Mouse (Mus musculus): Measurements from ENCODE around the gene Camkmt.

Gene Camkmt

DNA sequence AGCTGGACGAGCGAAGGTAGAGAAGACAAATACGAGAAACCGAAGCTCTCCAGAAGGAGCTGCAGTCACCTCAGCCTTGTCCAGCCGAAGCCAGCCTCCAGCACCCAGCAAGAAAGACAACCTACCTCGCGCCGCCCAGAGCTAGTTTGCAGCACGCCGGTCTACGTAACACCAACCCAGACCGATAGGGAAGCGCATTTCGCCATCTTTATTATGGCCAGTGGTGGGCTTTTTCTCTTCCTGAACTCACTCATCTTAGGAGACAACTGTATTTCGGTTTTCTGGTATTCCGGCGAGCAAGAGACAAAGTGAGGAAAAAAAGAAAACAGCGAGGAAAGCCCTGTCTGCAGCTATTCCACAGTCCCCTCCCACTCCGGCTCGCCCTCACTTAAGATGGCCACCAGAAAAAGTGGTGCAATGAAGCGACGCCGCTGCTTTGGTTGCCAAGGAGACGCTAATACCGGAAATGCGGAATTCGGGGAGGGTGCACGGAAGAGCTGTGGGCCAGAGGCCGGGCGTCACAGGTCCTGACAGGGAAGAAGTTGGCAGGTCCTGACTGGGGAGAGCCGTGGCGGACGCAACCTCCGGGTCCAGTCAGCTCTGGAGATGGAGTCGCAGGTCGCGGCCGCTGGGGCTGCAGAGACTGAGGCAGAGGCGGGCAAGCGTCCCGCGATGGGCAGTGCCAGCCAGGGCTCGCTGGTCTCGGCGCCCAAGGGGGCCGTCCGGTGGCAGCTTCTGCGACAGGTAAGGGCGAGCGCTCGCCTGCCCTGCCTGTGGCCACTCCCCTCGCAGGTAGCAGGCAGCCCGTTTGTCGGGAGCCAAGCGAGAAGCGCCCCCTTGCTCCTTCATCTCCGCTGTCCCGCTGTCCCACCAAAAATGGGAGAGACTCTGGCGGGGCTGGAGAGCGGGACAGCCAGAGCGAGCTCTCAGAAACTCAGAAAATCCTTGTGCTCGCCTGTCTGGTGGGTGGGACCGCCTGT lies at the start of gene Camkmt, which contains the start of gene Prepl:
Camkmt (plus strand) TSS at position 433 of the 980 bp plus-strand sequence.
Prepl (minus strand) TSS at position 122 of the 980 bp plus-strand sequence.
- peak; percentile 94 for DNase-seq (ENCODE audit: extremely low read depth, insufficient read length, low spot score)

DNA sequence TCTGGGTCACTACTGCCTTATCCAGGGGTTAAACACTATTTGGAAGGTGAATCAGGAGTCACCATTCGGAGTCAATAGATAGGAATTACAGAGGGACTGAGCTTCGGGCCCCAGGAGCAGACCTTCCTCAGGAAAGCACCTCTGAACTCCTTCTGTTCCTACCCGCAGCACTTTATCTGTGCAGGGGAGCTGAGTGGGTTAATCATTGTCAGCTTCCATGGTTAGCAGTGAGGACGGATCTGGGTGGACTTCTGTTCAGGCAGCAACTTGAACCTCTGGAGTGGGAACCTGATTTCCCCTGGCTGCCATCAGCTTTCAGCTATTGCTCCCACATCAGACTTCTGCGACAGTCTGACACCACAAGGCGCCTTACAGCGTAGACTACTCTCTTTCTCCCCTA lies 49.4 kb upstream of the Camkmt start:
- no peak for DNase-seq (ENCODE audit: extremely low read depth, insufficient read length, low spot score)

DNA sequence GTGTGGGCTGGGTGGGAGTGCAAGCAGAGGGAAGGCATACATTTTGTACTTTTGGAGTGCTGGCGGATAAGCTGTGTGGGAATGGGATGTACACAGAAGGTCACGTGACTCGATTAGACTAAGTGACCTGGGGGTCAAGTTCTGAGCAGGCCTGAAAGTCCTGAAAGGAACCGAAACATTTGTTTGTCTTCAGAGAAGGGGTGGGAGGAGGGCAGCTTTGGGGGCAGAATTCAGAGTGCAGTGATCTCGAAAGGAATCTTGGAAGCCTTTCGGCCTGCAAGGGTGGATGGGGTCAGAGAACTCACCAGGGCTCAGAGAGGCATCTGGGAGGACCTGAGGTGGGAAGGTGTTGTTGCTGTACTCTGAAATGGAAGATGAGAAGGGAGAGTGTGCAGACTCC lies 47.9 kb upstream of the Camkmt start:
- DNase-seq (ENCODE audit: extremely low read depth, insufficient read length, low spot score), result no peak

DNA sequence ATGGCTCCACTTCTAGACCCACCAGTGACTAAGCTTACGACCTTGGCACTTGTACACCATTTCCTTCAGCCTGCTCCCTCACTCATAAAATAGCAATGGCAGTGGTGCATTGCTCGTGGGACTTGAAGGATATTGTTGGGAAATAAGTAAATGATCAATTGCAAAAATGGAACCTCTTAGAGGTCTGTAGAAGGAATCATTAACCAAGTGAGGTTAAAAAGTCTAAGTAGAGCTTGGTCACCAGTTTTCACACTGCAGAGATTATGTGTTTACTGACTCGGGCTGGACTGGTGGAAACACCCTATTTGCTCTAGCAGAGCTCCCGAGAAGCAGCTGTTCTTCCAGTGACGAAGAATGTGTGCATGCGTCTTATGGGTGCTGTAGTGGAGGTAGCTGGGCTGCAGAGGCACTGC lies 46.9 kb upstream of the Camkmt start:
- no peak for DNase-seq (ENCODE audit: extremely low read depth, insufficient read length, low spot score)

DNA sequence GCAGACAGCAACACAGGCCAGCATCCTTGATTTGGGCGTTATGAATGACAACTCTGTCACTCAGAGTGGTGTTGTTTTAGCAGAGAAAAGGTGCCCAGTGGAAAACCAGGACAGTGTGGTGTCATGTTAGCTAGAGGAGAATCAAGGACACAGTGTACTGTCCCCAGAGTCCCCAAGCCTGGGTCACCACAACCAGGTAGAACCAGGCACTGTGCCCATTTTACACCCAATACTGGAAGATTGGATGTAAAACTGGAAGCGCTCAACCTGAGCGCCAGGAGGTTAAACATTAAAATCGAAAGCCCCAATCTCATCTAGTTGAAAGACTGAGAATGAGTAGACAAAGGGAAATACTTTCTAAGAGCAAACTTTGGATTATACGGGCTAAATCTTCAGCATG lies 45.9 kb upstream of the Camkmt start:
- no peak for DNase-seq (ENCODE audit: extremely low read depth, insufficient read length, low spot score)

DNA sequence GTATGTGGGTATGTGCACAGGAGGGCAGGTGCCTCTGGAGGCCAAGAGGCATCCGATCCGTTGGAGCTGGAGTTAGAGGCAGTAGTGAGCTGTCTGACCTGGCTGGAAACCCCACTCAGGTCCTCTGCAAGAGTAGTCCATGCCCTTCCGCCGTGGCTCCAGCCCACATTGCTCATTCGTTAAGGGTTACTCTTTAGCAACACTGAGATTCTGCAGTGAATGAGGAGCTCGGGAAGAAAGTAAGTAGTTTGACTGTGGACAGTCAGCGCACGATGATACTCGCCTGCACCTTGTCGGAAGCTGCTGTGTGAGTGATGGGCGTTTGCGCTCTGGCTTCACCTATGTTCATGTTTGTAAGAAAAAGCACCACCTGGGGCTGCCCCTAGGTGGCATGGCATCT lies 45.2 kb upstream of the Camkmt start:
- DNase-seq (ENCODE audit: extremely low read depth, insufficient read length, low spot score), result no peak

DNA sequence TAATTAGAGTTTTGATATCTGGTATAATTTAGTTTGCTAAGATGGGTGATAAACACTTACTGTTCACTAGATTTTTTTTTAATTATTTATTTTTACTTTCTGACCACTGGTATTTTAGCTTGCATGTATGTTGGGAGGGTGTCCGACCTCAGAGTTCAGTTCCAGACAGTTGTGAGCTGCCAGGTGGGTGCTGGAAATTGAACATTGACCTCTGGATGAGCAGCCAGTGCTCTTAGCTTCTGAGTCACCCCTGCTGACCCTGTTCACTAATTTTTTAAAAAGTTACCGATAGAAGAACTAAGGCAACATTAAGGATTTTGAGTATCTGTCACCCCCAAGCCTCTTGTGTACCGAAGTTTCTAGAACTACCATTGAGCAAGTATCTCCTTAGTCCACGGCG lies 42.0 kb upstream of the Camkmt start:
- no peak for DNase-seq (ENCODE audit: extremely low read depth, insufficient read length, low spot score)

DNA sequence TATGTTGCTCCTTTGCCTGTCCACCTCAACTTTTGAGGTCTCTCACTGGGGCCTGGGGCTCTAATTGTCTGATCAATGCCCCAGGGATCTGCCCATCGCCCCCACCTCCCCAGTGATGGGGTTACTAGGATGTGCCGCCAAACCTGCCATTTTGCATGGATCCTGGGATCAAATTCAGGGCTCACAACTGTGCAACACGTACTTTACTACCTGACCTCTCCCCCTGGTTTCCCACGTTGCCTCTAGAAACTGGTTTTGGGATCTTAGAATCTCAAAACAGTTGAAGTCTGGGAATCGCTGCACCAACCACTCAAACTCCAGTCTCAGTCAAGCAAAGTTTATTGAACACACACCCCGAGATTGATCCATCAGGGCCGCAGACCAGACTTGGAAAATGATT lies 32.1 kb upstream of the Camkmt start:
- no peak for DNase-seq (ENCODE audit: extremely low read depth, insufficient read length, low spot score)

DNA sequence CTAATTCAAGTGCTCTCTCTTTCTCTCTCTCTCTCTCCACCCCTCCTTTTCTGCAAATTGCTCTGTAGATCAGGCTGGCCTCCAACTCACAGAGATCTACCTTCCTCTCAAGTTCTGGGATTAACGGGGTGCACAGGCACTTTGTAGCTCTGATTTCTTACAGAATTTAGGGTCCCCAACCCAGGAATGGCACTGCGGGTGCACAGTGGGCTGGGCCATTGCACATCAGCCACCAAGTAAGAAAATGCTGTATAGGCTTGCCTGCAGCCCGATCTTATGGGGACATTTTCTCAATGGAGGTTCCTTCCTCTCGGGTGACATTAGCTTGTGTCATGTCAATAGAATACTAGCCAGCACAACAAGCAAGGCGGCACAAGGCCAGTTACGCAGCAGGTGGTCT lies 31.2 kb upstream of the Camkmt start:
- DNase-seq (ENCODE audit: extremely low read depth, insufficient read length, low spot score), result no peak

DNA sequence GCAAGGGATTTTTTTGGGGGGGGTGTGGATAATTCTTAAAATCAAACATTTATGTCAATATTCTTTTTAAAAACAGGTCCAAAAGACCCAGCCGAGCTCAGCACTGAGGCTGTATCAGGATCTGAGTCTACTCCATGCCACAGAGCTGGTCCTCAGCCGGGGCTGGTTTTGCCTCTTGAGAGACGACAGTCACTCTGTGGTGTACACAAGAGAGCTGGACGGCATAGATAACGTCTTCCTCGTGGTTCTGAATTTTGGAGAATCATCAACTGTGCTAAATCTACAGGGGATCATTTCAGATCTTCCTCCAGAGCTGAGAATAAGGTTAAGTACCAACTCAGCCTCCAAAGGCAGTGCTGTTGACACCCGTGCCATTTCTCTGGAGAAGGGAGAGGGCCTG lies 26.8 kb upstream of the Camkmt start:
- DNase-seq (ENCODE audit: extremely low read depth, insufficient read length, low spot score), result no peak

DNA sequence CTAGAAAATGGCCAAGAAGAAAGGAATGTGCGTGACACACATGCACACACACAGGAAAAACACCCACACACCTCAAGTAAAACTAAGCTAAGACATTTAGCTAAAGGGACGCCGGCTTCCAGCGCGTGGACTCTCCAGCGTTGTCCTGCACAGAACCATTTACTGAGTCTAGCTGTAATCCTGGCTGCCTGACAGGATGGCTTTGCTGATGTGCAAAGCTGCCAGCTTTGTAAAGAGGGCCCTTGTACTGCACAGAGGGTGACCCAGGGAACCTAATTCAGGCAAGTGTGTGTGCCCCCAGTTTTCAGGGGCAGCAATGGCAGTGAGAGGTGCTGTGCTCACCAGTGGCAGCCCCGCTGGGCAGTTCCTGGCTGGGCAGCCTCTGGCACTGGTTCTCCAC lies 23.0 kb upstream of the Camkmt start:
- DNase-seq (ENCODE audit: extremely low read depth, insufficient read length, low spot score), result no peak

DNA sequence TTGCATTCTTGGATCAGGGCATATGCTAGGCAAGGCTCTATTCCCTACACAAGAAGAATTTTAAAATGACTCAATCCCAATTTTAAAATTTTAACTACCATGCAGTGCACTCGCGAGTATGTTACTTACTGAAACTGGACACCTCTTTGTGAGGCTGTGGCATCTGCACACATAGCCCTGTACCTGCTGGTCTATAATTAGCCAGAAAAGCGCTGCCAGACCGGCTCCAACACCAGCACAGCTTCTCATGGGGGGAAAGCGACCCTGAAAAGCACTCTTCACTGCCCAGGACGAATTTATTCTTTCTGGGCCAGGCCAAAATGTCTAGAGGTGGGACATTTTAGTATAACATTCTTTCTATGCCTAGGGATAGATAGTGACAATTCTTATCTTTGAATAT lies 19.7 kb upstream of the Camkmt start:
- no peak for DNase-seq (ENCODE audit: extremely low read depth, insufficient read length, low spot score)

DNA sequence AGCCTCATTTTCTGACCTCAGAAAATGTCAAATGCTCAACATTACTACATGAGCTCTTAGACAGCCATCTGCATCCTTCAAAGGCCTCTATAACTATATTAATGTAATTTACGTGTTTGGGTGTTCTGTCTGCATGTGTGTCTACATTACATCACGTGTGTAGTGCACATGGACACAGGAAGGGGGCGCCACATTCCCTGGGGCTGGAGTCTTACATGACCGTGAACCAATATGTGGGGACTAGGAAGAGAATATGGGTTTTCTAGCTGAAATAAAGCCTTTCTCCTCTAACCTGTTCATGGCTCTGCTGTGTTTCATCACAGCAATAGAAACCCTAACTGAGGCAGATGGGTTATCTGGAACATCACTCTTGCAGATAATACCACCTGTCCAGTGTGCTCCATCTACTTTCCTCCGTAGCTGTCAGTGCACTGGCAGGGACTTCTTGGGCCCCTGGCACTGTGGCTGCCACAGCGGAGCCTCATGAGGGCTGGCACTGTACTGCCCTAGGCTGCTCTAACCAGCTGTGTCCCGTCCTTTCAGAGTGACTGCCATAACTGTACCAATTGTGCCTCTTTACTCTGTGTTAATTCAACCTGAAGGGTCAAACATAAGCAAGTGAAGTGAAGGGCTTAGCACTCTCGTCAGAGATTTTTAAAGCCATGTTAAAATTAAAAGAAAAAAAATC lies 19.1 kb upstream of the Camkmt start:
- no peak for DNase-seq (ENCODE audit: extremely low read depth, insufficient read length, low spot score)

DNA sequence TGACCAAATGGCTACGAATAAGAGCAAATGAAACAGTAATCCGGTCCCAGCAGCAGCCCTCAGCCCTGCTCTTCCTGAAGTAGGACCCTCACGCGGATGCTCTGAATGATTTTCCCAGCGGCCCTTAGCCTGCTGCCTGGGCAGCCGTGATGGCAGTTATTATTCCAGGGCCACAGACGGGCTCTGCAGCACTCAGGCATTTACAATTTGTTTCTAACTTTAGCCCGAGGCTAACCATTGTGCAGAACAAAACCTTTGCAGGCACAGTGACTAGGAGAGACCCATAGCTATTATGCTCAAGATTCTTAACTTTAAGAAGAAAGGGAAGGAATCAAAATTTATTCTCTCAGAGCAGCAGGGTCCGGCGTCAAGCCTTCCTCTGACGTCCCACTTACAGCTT lies 18.0 kb upstream of the Camkmt start:
- DNase-seq (ENCODE audit: extremely low read depth, insufficient read length, low spot score), result no peak

DNA sequence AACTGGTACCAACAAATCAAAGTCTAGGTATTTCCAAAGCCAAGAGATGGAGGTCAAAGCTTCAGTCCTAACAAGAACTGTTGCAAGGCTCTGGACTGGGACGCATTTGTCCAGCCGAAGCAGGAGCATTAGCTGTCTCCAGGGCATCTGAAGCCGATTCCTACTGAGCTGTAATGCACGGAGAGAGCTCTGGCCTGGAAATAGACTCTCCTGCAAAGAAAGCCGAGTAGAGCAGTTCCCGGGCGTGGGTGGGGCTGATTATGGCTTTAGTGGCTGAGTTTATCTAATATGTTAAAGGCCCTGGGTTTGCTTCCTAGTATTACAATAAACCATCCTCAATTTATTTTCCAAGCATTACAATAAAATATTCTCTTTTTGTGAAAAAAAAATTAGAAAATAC lies 17.1 kb upstream of the Camkmt start:
- DNase-seq (ENCODE audit: extremely low read depth, insufficient read length, low spot score), result no peak

DNA sequence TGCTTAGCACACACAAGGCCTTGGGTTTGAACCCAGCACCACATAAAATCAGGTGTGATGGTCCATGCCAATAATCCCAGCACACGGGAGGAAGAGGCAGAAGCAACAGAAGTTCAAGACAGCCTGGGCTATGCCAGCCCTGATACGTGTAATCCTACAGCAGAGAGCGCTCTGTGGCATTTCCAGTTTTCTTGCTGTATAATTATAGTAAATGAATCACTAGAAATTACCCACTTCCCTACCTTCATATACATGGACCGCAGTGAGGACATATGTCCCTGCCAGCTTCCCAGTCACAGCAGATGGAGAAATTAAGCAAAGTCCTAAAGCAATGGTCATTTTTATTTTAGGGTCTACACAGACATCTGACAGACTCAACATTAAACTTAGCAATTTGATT lies 16.3 kb upstream of the Camkmt start:
- DNase-seq (ENCODE audit: extremely low read depth, insufficient read length, low spot score), result no peak

DNA sequence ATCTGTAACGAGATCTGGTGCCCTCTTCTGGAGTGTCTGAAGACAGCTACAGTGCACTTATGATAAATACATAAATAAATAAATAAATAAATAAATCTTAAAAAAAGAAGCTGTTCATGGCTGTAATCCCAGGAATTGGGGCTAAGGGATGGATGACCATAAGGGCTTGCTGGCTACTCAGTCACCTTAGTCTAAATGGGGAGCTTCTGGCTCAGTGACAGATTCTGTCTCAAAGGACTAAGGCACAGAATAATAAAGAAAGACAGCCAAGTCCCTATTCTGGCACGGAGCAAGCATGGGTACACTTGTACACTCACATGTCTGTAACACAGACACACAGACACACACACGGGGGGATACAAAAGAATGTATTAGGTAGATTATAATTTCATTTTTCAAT lies 11.1 kb upstream of the Camkmt start:
- no peak for DNase-seq (ENCODE audit: extremely low read depth, insufficient read length, low spot score)

DNA sequence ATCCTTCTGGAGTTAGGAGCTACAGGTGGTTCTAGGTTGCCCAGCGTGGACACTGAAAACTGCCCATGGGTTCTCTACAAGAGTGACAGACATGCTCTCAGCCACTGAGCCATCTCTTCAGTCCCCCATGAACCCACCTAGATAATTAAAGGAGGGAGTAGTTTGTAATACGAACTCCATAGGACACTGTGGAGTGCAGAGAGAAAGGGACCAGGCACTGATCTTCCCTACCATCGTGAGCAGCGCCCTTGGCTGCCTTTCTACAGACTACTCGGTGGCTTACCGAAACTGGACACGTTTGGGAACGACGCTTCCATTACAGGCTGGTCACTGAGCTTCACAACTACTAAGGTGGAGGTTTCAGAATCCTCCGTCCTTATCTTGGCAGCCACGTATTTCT lies 9.6 kb upstream of the Camkmt start:
- no peak for DNase-seq (ENCODE audit: extremely low read depth, insufficient read length, low spot score)

DNA sequence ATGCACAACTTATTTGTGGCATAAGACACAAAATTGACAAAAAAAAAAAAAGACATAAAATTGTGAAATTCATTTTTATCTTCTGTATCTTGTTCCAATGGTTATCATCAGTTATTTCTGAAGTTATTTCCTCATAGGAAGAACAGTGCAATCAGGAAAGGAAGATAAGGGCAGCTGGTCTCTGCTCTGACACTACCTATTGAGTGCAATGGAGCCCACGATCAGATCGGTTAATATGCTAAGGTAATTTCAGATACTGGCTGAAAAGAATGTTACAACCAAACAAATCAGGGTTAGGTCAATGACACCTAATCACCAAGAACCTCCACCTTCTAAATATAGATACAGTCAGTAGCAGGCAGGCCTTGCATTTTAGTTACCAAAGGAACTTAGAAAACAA lies 5.0 kb upstream of the Camkmt start:
- no peak for DNase-seq (ENCODE audit: extremely low read depth, insufficient read length, low spot score)

DNA sequence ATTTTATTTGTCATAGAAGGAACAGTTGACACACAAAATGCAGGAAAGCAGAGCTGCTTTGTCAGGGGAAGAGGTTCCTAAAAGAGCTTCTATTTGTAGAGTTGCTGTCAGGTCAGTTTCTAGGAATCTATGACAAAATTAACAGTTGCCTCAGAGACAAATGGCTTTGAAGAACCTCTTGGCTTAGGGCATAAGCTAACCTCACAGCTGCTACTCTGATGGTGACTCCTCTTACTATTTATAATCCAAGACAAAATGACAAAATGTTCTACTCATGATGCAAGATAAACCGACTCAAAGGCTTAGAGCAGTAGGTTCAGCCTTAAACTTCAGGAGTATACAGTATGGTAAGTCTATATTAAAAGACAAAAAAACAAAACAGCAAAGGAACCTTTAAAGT lies 3.9 kb upstream of the Camkmt start:
- no peak for DNase-seq (ENCODE audit: extremely low read depth, insufficient read length, low spot score)

DNA sequence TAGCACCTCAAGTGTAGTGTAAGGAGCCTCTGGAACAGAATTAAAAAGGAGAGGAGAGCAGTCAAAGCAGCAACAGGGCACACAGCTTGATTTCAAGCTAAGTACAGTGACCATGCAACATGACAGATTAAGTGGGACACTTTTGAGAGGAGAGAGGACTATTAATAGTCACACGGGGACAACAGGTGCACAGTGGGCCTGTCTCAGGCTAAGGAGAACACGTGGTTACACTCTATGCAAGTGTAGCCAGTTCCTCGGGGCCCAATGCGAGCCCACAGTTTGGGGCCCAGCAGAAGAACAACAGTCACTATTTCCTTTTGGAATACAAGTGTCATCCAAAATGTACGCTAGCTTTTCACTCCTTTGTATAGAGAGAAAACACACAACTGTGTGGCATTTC lies 2.8 kb upstream of the Camkmt start:
- DNase-seq (ENCODE audit: extremely low read depth, insufficient read length, low spot score), result no peak

DNA sequence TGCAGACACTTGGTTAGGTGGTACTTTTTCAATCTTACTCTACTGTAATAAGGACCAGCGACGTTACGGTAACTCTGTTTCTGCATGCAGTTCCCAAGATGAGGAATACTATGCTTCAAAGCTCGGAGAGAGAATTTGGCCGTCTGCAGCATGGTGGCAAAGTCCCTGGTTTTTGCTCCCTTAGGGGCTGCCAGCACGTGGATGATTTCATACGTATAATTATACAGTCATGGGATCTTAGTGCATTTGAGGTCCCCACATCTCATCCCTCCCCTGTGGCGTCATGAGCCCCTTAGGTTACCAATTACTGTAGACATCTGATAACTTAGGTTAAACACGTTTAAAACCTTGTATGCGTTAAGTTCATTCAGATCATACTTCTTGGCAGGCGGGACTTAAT lies 2.0 kb upstream of the Camkmt start:
- no peak for DNase-seq (ENCODE audit: extremely low read depth, insufficient read length, low spot score)
